Mouse (Mus musculus) limb, embryonic 11.5 days (tissue): Measurements from ENCODE around the gene Gm4881. TPM values are rescaled to one million over a fixed set of nuclear protein-coding genes. Genes with fewer than 3 reads are reported as not detected.

Experiments
- ATAC-seq: fragments of 200-750 bp; cut with Nextera tagmentation; 2 replicates; pipeline ENCODE4 v1.8.0; 2017; ENCODE audit warnings: low read depth; ENCODE audit not compliant: insufficient number of reproducible peaks, low FRiP score, low TSS enrichment
- DNase-seq: peaks from one replicate; pipeline ENCODE4 v3.0.0-alpha.2; 2015; ENCODE audit warnings: low spot score
- H3K27ac ChIP-seq: fragments of 300-500 bp; sonication (generic); replicated peaks from 2 replicates; pipeline ENCODE4 v1.5.1; 2014; ENCODE audit warnings: low read depth, mild to moderate bottlenecking, low read length
- H3K27me3 ChIP-seq: fragments of 300-500 bp; sonication (generic); 2 replicates; pipeline ENCODE4 v1.6.1; 2014; ENCODE audit warnings: mild to moderate bottlenecking, low read length, mixed read lengths; ENCODE audit not compliant: control insufficient read depth, insufficient read depth
- H3K36me3 ChIP-seq: fragments of 300-500 bp; sonication (generic); 2 replicates; pipeline ENCODE4 v1.6.1; 2014; ENCODE audit warnings: mild to moderate bottlenecking, low read length, moderate library complexity, mixed read lengths; ENCODE audit not compliant: control insufficient read depth, insufficient read depth
- H3K4me1 ChIP-seq: fragments of 300-500 bp; sonication (generic); 2 replicates; pipeline ENCODE4 v1.6.1; 2014; ENCODE audit warnings: low read length, mixed read lengths; ENCODE audit not compliant: control insufficient read depth, insufficient read depth
- H3K4me2 ChIP-seq: fragments of 300-500 bp; sonication (generic); 2 replicates; pipeline ENCODE4 v1.6.1; 2014; ENCODE audit warnings: low read depth, mild to moderate bottlenecking, moderate library complexity; ENCODE audit not compliant: severe bottlenecking
- H3K4me3 ChIP-seq: fragments of 300-500 bp; sonication (generic); 2 replicates; pipeline ENCODE4 v1.5.1; 2014; ENCODE audit warnings: low read depth, low read length
- H3K9ac ChIP-seq: fragments of 300-500 bp; sonication (generic); 2 replicates; pipeline ENCODE4 v1.6.1; 2014; ENCODE audit warnings: mild to moderate bottlenecking, low read length
- H3K9me3 ChIP-seq: fragments of 300-500 bp; sonication (generic); 2 replicates; pipeline ENCODE4 v1.6.1; 2016; ENCODE audit warnings: low read length; ENCODE audit not compliant: control insufficient read depth
- WGBS: fragments of 180-500 bp; shearing (Covaris S2); extraction: QIAGEN DNeasy Blood & Tissue Kit; methylation state at CpG from one replicate; pipeline ENCODE4 v1.1.7; 2014; 5-methylcytosine and 5-hydroxymethylcytosine counted together
- polyA plus RNA-seq: library from polyadenylated mRNA; unstranded; fragments of >200 nt; fragmentation: Nextera tagmentation; extraction: Ambion mirVana; gene quantifications from 2 replicates; pipeline ENCODE4 v1.2.1, GENCODE M21; 2014

Gm4881 gene
- polyA plus RNA-seq, 1 experiment from 2014 or later, result not detected

- Histone ChIP-seq H3K27me3 (no peaks in the 10 kb centered on the region), H3K36me3 (peaks cover 31% of the 10 kb centered on the region), H3K9ac (no peak overlapping the region), H3K4me1 (peaks cover 19% of the 10 kb centered on the region), H3K9me3 (no peaks in the 10 kb centered on the region), H3K4me2 (no peak overlapping the region), H3K27ac (0 out of 2 replicates have a peak overlapping the region, but pooled peaks have one; percentile 21), H3K4me3 (no peak overlapping the region)
- WGBS, result 84% methylated on average over 6 of the region's 6 CpGs
- no peak for DNase-seq
- ATAC-seq, result no peak
Measured at GRCm38 (mm10) chr7:24889431-24890220, 54.7 kb downstream of the Gm4881 start.

- no peak for ATAC-seq
- H3K4me1 ChIP-seq, result peaks cover 19% of the 10 kb centered on the region
- H3K9me3 ChIP-seq, result no peaks in the 10 kb centered on the region
- peak overlapping the region; percentile 77; the same call in 1 of the 2 replicates for H3K4me2 ChIP-seq
- 71% methylated on average over 4 of the region's 4 CpGs for WGBS
- no peak for DNase-seq
- peaks cover 31% of the 10 kb centered on the region for H3K36me3 ChIP-seq
- no peaks in the 10 kb centered on the region for H3K27me3 ChIP-seq
- no peak overlapping the region for H3K27ac ChIP-seq
- peak overlapping the region; percentile 24; the same call in 1 of the 2 replicates for H3K9ac ChIP-seq
- no peak overlapping the region for H3K4me3 ChIP-seq
Measured at GRCm38 (mm10) chr7:24887096-24887495, 57.2 kb downstream of the Gm4881 start.

- 82% methylated on average over 4 of the region's 4 CpGs for WGBS
- Histone ChIP-seq H3K27me3 (no peaks in the 10 kb centered on the region), H3K4me1 (peaks cover 19% of the 10 kb centered on the region), H3K9ac (peak overlapping the region; percentile 100), H3K9me3 (no peaks in the 10 kb centered on the region), H3K4me2 (peak overlapping the region; percentile 77), H3K4me3 (peak overlapping the region; percentile 100), H3K36me3 (peaks cover 31% of the 10 kb centered on the region), H3K27ac (no peak overlapping the region)
- DNase-seq, result no peak
- no peak for ATAC-seq
Measured at GRCm38 (mm10) chr7:24886308-24886633, 58.0 kb downstream of the Gm4881 start.

GRCm38 (mm10) chr7:24885468-24886307, 58.6 kb downstream of the Gm4881 start:
- peaks cover 31% of the 10 kb centered on the region for H3K36me3 ChIP-seq
- H3K9ac ChIP-seq, result peak overlapping the region; percentile 100
- H3K4me3 ChIP-seq, result peak overlapping the region; percentile 100
- H3K4me1 ChIP-seq, result peaks cover 19% of the 10 kb centered on the region
- WGBS, result 47% methylated on average over 12 of the region's 12 CpGs
- DNase-seq, result no peak
- ATAC-seq, result no peak
- H3K27ac ChIP-seq, result no peak overlapping the region
- peak overlapping the region; percentile 77 for H3K4me2 ChIP-seq
- no peaks in the 10 kb centered on the region for H3K27me3 ChIP-seq
- no peaks in the 10 kb centered on the region for H3K9me3 ChIP-seq

GRCm38 (mm10) chr7:24884693-24885291, 59.5 kb downstream of the Gm4881 start:
- 0% methylated on average over 47 of the region's 47 CpGs for WGBS
- DNase-seq, result no peak
- peak overlapping the region; percentile 100 for H3K9ac ChIP-seq
- H3K36me3 ChIP-seq, result peaks cover 31% of the 10 kb centered on the region
- ATAC-seq, result no peak
- H3K4me3 ChIP-seq, result peak overlapping the region; percentile 100
- no peaks in the 10 kb centered on the region for H3K9me3 ChIP-seq
- H3K4me2 ChIP-seq, result peak overlapping the region; percentile 77
- H3K27me3 ChIP-seq, result no peaks in the 10 kb centered on the region
- H3K27ac ChIP-seq, result peak overlapping the region; percentile 82
- peaks cover 19% of the 10 kb centered on the region for H3K4me1 ChIP-seq

- Histone ChIP-seq H3K36me3 (peaks cover 25% of the 10 kb centered on the region), H3K4me2 (peak within 1 kb of the TSS; percentile 77), H3K27ac (peak within 1 kb of the TSS; percentile 82), H3K4me3 (peak within 1 kb of the TSS; percentile 100), H3K9me3 (no peaks in the 10 kb centered on the region), H3K9ac (peak within 1 kb of the TSS; percentile 100), H3K4me1 (peaks cover 19% of the 10 kb centered on the region), H3K27me3 (no peaks in the 10 kb centered on the region)
- under 1% methylated on average over 57 of the region's 57 CpGs for WGBS
- DNase-seq, result peak; percentile 99
- peak; percentile 94 for ATAC-seq
Measured at GRCm38 (mm10) chr7:24883896-24884692, 60.2 kb downstream of the Gm4881 start, which contains the start of gene Rps19. Rps19 (plus strand) TSS chr7:24884371.

- ATAC-seq (no peak), DNase-seq (no peak)
- WGBS, result 90% methylated on average over 9 of the region's 9 CpGs
Measured at GRCm38 (mm10) chr7:24882416-24883199, 61.7 kb downstream of the Gm4881 start.

More at GRCm38 (mm10) chr7:24882416-24883199, 61.7 kb downstream of the Gm4881 start:
- Histone ChIP-seq H3K4me3 (no peak overlapping the region), H3K4me2 (no peak overlapping the region), H3K4me1 (peaks cover 19% of the 10 kb centered on the region), H3K9ac (no peak overlapping the region), H3K36me3 (peaks cover 16% of the 10 kb centered on the region), H3K27ac (no peak overlapping the region), H3K9me3 (no peaks in the 10 kb centered on the region), H3K27me3 (no peaks in the 10 kb centered on the region)
